Mouse (Mus musculus): ENCODE data around the gene Itga8.

The Itga8 gene

DNA sequence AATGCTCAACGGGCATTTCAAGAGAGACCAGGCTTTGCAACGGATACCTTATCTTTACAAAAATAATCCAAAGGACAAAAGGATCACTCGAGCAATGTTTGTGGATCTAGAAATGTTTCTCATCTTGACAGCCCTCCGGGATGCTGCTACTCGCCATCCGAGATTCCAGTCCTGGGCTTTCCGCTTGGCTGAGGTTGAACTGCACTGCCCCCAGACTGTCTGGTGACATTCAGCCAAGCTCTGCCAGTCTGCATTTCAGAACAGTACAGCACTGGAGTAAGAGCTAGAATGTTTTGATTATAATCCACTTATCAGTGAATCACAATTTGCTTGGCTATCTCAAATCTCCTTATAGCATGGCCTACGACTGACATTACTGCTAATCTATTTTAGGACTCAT is 8.3 kb downstream of the Itga8 start:
- DNase-seq = no peak

- peak; percentile 92 for DNase-seq
These were observed 9.5 kb downstream of the Itga8 start for GRCm38 (mm10) chr2:12292023-12292820.

DNA sequence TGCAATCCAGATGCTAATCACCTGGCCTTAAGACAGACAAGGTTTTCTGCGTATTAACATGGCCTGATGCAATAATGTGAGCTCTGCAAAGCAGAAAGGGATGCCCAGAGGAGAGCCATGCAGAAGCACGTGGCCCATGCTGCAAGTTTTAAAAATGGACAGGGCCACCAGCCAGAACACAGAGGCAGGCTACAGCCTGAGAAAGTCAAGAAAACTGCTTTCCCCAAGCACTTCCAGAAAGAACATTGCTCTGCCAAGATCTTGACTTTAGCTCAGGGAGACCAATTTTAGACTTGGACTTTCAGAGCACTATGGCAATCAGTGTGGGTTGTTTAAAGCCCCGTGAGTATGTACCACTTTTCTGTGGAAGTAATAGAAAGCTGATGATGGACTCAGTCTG is 11.5 kb downstream of the Itga8 start:
- DNase-seq = no peak

- DNase-seq = no peak
These were observed 13.9 kb downstream of the Itga8 start for GRCm38 (mm10) chr2:12287831-12288230.

DNA sequence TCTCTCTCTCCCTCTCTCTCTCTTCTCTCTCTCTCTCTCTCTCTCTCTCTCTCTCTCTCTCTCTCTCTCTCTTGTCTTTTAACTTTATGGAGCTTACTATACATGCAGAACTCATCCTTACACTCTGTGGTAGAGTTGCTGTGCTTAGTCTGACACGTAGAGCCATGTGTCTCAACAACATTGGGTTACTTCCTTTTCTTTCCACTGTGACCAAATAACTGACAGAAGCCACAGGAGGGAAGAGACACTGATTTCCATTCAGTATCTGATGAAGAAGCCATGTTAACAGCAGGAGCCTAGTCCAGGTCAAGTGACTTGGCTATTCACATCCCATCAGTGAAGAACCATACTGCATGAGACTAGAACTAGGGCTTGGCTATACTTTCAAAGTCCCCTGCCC is 21.1 kb downstream of the Itga8 start:
- DNase-seq = no peak

GRCm38 (mm10) chr2:12279070-12279612 is 22.6 kb downstream of the Itga8 start:
- no peak for DNase-seq

DNA sequence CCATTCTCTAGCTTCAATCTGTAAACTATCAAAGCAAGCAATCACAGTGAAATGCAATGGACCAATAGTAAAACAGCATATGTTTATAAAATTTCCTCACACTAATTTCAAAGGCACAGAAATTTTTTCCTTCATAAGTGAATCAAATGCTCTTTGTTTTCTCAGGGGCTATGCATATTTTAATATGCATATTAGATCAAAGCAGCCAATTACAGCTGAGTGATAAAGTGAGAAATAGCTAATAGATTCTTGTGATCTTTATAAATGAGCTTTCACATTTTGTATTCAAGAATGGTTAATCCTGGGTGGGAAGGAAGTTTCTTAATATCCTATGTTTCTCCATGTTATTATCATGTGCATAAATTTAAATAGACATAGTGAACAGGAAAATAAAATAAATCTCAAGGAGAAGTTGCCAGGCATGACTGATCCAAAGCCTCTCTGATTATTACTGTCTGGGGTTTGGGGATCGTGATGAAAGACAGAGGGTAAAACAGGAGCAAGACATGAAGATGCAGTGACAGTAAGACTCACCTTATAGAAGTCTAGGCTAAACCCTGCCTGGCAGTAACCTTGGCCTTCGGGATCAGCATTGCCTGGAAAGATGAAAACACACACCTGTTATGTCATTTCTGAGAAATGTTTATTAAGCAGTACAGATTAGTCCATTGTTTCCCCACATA is 44.9 kb downstream of the Itga8 start:
- no peak for DNase-seq

DNA sequence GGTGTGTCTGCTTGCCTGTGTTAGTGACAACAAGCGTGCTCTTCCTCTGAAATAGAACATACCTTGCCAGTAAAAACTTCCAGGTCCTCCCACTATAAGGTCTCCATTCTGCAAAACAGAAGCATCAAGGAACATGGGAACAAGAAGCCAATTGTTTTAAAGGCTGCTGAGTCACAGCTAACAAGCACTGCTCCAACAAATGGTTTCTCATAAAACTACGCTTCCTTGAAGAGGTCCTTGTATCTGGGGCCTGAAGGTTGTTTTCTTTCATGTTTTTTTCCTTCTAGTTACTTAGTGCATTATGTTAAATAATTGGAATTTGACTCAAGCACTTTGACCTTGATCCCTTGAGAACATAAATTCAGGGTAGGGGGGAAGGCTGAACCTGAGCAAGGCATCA is 45.8 kb downstream of the Itga8 start:
- DNase-seq = no peak

GRCm38 (mm10) chr2:12235345-12235744 is 66.4 kb downstream of the Itga8 start:
- DNase-seq = no peak

DNA sequence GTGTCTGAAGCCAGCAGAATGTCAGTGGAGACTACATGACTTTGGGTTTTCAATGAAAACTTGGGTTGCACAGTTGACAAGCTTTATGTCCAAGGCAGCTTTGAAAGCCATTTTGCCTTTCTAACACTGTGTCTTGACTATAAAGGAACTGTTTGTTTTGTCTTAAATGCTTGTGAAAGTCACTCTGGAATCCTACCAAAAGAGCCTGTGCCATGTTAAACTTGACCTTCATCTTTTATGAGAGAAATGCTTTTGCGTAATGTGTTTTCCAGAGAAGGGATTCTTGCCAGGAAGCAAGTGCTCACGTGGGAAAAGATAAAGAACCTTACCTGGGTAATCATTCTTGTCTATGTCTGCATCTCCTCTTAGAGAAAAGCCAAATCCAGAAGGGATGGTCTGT is 72.0 kb downstream of the Itga8 start:
- DNase-seq = no peak

DNA sequence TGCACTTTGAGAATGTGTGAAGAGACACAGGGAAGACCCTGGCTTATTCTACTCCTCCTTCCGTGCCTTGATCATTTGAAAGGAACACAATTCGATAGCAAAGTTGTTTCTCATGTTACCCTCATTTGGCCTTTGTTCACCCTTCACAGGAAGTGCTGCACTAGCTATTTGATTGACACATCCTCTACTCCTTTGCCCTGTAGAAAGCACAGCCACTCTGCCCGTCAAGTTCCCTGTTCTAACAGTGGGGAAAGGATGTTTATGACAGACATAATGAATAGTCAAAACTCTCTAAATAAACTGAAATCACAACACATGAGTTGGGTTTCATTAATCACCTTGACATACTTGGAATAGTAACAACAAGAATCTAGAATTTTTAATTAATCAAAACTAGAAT is 73.4 kb downstream of the Itga8 start:
- DNase-seq = no peak

DNA sequence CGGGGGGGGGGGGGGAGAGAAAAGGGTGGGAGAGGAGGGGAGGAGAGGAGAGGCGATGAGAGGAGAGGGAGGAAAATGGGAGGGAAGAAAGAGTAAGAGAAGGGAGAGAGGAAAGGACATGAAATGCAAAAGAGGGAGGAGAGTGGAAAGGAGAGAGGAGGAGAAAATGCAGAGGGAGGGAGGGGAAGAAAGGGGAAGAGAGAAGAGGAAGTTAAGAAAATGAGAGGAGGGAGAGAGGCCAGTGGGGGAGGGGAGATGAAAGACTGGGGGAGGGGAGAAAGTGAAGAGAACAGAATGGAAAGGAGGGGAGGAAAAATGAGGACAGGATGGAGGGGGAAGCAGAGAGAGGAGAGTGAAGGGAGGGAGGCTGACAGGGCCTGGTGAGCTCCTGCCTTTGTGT is 74.5 kb downstream of the Itga8 start:
- DNase-seq = no peak

DNA sequence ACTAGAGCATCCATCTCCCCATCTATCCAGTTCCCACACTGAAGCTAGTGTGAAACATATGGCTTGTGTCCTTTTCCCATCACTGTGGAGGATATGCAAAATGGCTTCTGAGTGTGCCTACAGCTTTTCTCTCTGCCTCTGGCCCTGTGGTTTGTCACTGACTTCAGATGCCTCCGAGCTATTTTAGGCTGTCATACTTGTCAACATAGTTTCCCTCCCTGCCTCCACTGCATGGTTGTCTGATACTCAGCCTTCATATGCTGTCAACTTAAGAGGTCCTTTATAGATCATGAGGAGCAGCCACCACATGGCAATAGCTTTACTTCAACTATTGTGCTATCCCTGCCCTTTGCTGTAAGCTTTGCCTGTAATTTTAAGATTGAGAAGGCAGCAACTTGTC is 75.4 kb downstream of the Itga8 start:
- no peak for DNase-seq

DNA sequence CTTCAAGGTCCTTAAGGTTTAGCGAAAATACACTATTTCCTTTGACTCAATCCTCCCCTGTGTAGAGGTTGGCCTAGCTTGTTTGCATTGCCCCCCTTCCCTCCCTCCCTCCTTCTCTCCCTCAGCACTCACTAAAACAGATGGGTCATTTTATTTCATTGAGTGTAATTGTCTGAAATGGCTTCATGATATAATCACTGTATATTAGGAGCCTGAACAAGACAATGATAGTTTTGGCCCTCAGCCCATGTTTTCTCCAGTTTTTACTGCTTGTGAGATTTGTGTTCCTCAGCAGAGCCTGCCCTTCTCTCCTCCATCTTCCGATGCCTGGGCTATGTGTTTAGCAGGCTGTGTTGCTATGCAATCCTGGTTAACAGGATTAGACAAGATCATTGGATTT is 80.1 kb downstream of the Itga8 start:
- DNase-seq = peak; percentile 8

GRCm38 (mm10) chr2:12213464-12213790 is 88.3 kb downstream of the Itga8 start:
- no peak for DNase-seq

- no peak for DNase-seq
These were observed 88.9 kb downstream of the Itga8 start for GRCm38 (mm10) chr2:12212662-12213463.

GRCm38 (mm10) chr2:12208142-12208541 is 93.6 kb downstream of the Itga8 start:
- no peak for DNase-seq

DNA sequence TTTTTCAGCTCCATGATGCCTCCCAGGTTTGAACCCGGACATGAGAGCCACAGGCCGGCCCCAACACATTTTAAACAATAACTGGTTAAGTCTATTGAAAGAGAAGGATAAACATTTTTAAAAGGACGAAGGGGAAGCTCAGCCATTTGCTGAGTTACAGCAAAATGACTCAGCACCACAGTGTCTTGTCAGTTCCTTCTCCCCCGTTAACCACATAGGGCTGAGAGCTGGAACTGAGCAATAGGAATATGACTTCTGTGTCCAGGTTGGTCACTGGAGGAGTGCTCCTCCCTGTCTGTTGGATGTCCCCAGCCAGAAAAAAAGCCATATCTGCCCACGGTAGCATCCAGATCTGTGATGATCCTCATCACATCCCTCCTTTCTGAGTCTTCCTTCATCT is 95.4 kb downstream of the Itga8 start:
- DNase-seq = no peak

DNA sequence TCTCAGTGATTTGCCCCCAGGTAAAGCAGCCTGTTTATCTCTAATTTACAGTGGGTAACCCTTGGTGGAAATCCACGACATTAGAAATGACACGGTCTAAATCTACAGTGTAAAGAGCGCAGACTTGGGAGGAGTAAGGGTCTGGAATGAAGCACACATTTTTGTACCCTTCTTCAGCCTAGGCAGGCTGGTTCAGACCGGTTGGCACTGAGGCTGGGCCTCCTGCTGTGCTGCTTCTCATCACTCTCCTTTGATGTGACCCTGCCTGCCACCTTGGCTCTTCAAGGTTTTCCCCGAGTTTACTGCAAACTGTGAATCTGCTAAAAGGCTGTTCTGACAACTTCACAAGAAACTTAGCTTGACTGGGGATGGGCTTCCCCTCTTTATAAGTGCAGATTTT is 95.8 kb downstream of the Itga8 start:
- no peak for DNase-seq

GRCm38 (mm10) chr2:12203231-12203630 is 98.5 kb downstream of the Itga8 start:
- no peak for DNase-seq

- DNase-seq = no peak
These were observed 103.0 kb downstream of the Itga8 start for GRCm38 (mm10) chr2:12198699-12199098.

DNA sequence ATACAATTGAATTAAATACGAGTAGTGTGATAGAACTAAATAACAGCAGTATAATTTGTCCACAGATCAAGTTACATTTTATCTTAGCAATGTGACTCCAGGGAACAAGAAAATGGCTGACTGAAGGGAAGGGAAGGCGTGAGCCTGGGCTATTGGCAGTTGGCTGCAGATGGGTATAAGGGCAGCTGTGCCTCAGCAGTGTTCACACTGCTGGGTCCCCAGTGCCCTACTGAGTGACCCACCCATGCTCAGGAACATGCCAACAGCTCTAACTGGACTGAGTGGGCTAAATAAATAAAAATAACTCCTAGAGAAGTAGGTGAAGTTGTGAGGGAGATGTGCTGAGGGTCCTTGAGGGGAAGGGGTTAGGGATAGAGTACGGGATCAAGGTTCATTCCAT is 103.5 kb downstream of the Itga8 start:
- no peak for DNase-seq

DNA sequence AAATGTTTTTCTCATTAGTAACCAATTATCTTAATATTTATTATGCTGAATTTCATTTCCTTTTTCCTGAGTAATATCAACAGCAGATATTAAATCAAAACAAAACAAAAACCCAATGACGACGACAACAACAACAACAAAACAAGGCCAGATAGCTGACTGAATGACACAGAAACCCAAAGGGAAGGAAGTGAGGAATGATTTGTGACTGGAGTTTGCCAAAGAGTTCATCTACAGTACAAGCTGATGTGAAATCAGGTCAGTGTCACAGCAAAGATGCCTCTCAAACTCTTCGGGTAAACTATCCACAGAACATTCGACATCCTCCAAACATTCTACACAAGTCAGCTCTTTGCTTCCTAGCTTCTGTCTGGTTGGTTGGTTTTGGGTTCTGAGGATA is 104.0 kb downstream of the Itga8 start:
- no peak for DNase-seq

DNA sequence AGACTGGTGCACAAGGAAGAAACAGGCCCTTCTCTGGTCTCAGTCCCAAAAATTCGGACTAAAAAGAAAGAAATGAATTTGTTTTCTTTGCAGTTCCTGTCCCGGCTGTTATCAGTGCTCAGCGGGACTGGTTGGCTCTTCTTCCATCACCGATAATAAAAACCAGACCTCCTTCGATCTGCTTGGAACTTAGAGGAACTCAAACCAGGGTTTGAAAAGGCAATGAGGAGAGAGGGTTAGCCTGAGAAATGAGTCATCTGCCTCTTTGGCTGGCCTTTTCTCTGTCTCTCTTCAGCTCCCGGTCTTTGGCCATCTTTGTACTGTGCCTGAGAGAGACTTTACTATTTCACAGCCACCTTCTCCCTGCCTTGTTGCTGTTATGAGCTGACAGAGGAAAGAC is 112.7 kb downstream of the Itga8 start:
- no peak for DNase-seq

Data from layer of hippocampus, adult 9-11 months (tissue).